Mouse (Mus musculus) forebrain, embryonic 11.5 days (tissue): ENCODE data around the gene Dus3l. TPM values are rescaled to one million over a fixed set of nuclear protein-coding genes. Genes with fewer than 3 reads are reported as not detected.
A peak's percentile ranks its signal among the peaks of the same experiment; 100 is the strongest.

ENCODE experiments used
- ATAC-seq: fragments of 200-750 bp; cut with Nextera tagmentation; replicated peaks from 2 replicates; pipeline ENCODE4 v1.8.0; 2017; ENCODE audit warnings: moderate TSS enrichment; ENCODE audit not compliant: low FRiP score
- DNase-seq: peaks from one replicate; pipeline ENCODE4 v3.0.0-alpha.2; 2017; ENCODE audit warnings: low spot score
- H3K27ac ChIP-seq: fragments of 300-500 bp; sonication (generic); 2 replicates; pipeline ENCODE4 v1.5.1; 2014; ENCODE audit warnings: low read depth, low read length
- H3K27me3 ChIP-seq: fragments of 300-500 bp; sonication (generic); 2 replicates; pipeline ENCODE4 v1.6.1; 2014; ENCODE audit warnings: mild to moderate bottlenecking, low read length, mixed read lengths; ENCODE audit not compliant: control insufficient read depth, insufficient read depth
- H3K36me3 ChIP-seq: fragments of 300-500 bp; sonication (generic); 2 replicates; pipeline ENCODE4 v1.6.1; 2014; ENCODE audit warnings: mild to moderate bottlenecking, low read length, moderate library complexity, mixed read lengths; ENCODE audit not compliant: control insufficient read depth, insufficient read depth
- H3K4me1 ChIP-seq: fragments of 300-500 bp; sonication (generic); replicated peaks from 2 replicates; pipeline ENCODE4 v1.6.1; 2014; ENCODE audit warnings: low read length, mixed read lengths; ENCODE audit not compliant: control insufficient read depth, insufficient read depth
- H3K4me2 ChIP-seq: fragments of 300-500 bp; sonication (generic); 2 replicates; pipeline ENCODE4 v1.6.1; 2014; ENCODE audit warnings: low read depth, mild to moderate bottlenecking, low read length, moderate library complexity, mixed read lengths; ENCODE audit not compliant: severe bottlenecking
- H3K4me3 ChIP-seq: fragments of 300-500 bp; sonication (generic); 2 replicates; pipeline ENCODE4 v1.5.1; 2014; ENCODE audit warnings: low read depth, low read length
- H3K9ac ChIP-seq: fragments of 300-500 bp; sonication (generic); 2 replicates; pipeline ENCODE4 v1.6.1; 2014; ENCODE audit warnings: low read length
- H3K9me3 ChIP-seq: fragments of 300-500 bp; sonication (generic); 2 replicates; pipeline ENCODE4 v1.6.1; 2016; ENCODE audit warnings: low read length, mixed read lengths; ENCODE audit not compliant: control insufficient read depth
- WGBS: fragments of 180-500 bp; shearing (Covaris S2); extraction: QIAGEN DNeasy Blood & Tissue Kit; methylation state at CpG from one replicate; pipeline ENCODE4 v1.1.7; 2014; 5-methylcytosine and 5-hydroxymethylcytosine counted together
- polyA plus RNA-seq: library from polyadenylated mRNA; unstranded; fragments of >200 nt; fragmentation: Nextera tagmentation; extraction: Ambion mirVana; gene quantifications from 2 replicates; pipeline ENCODE4 v1.2.1, GENCODE M21; 2014

Dus3l gene
- polyA plus RNA-seq, 1 experiment from 2014 or later, result 40.4 TPM

- Histone ChIP-seq H3K4me2 (peak overlapping the region; percentile 26), H3K27me3 (no peaks in the 10 kb centered on the region)
- 10% methylated on average over 24 of the region's 24 CpGs for WGBS
Measured at GRCm38 (mm10) chr17:56814316-56815056, 49.9 kb downstream of the Dus3l start.

GRCm38 (mm10) chr17:56815057-56815345, 50.4 kb downstream of the Dus3l start:
- peak overlapping the region; percentile 90 for H3K27ac ChIP-seq
- DNase-seq, result no peak
- WGBS, result 56% methylated on average over 3 of the region's 3 CpGs
- peaks cover 35% of the 10 kb centered on the region for H3K4me1 ChIP-seq
- H3K27me3 ChIP-seq, result no peaks in the 10 kb centered on the region
- H3K4me2 ChIP-seq, result peak overlapping the region; percentile 26
- H3K4me3 ChIP-seq, result no peak overlapping the region
- no peak for ATAC-seq
- H3K9me3 ChIP-seq, result no peaks in the 10 kb centered on the region
- H3K9ac ChIP-seq, result peak overlapping the region; percentile 9; the same call in 1 of the 2 replicates
- no peaks in the 10 kb centered on the region for H3K36me3 ChIP-seq

More at GRCm38 (mm10) chr17:56814316-56815056, 49.9 kb downstream of the Dus3l start:
- DNase-seq, result peak; percentile 94
- Histone ChIP-seq H3K36me3 (no peaks in the 10 kb centered on the region), H3K9me3 (no peaks in the 10 kb centered on the region), H3K9ac (0 out of 2 replicates have a peak overlapping the region, but pooled peaks have one; percentile 9), H3K4me1 (peaks cover 38% of the 10 kb centered on the region), H3K27ac (peak overlapping the region; percentile 90), H3K4me3 (no peak overlapping the region)
- peak; percentile 87 for ATAC-seq

GRCm38 (mm10) chr17:56818067-56818636, 53.6 kb downstream of the Dus3l start:
- Histone ChIP-seq H3K4me3 (no peak overlapping the region), H3K4me2 (no peak overlapping the region), H3K36me3 (no peaks in the 10 kb centered on the region), H3K9ac (no peak overlapping the region), H3K27me3 (no peaks in the 10 kb centered on the region), H3K4me1 (peaks cover 16% of the 10 kb centered on the region), H3K27ac (no peak overlapping the region), H3K9me3 (no peaks in the 10 kb centered on the region)
- DNase-seq, result no peak
- 30% methylated on average over 11 of the region's 11 CpGs for WGBS
- ATAC-seq, result no peak

GRCm38 (mm10) chr17:56819032-56819545, 54.5 kb downstream of the Dus3l start:
- no peak for ATAC-seq
- peaks cover 11% of the 10 kb centered on the region for H3K4me1 ChIP-seq
- H3K36me3 ChIP-seq, result no peaks in the 10 kb centered on the region
- WGBS, result 60% methylated on average over 6 of the region's 6 CpGs
- no peak for DNase-seq
- no peaks in the 10 kb centered on the region for H3K27me3 ChIP-seq
- H3K4me2 ChIP-seq, result no peak overlapping the region
- no peak overlapping the region for H3K4me3 ChIP-seq
- H3K9me3 ChIP-seq, result no peaks in the 10 kb centered on the region
- H3K27ac ChIP-seq, result no peak overlapping the region
- no peak overlapping the region for H3K9ac ChIP-seq

Other genes with a start within 250 kb of the Dus3l start
- 1.1 and 1.3 TPM in 2 replicates for gene Gm20219, start 210.4 kb upstream of the Dus3l start, polyA plus RNA-seq
- gene Safb2, start 180.2 kb upstream of the Dus3l start, polyA plus RNA-seq, result 74.7 and 75.0 TPM in 2 replicates
- gene Safb, start 179.9 kb upstream of the Dus3l start, polyA plus RNA-seq, result 145 and 154 TPM in 2 replicates
- 171 and 183 TPM in 2 replicates for gene 2410015M20Rik, start 155.0 kb upstream of the Dus3l start, polyA plus RNA-seq
- gene Rpl36, start 151.3 kb upstream of the Dus3l start, polyA plus RNA-seq, result 1,269 and 1,280 TPM in 2 replicates
- 66.6 and 68.8 TPM in 2 replicates for gene Lonp1, start 137.9 kb upstream of the Dus3l start, polyA plus RNA-seq
- 0.51 TPM in 2 replicates for gene Catsperd, start 136.6 kb upstream of the Dus3l start, polyA plus RNA-seq
- gene Ranbp3, start 91.5 kb upstream of the Dus3l start, polyA plus RNA-seq, result 132 and 139 TPM in 2 replicates
- gene Ndufa11, start 47.0 kb upstream of the Dus3l start, polyA plus RNA-seq, result 292 and 332 TPM in 2 replicates
- 14.1 and 21.4 TPM in 2 replicates for gene Vmac, start 46.7 kb upstream of the Dus3l start, polyA plus RNA-seq
- 5.0 and 5.5 TPM in 2 replicates for gene Nrtn, start 7.2 kb upstream of the Dus3l start, polyA plus RNA-seq
- 1.3 and 1.8 TPM in 2 replicates for gene Prr22, start 5.5 kb downstream of the Dus3l start, polyA plus RNA-seq
- 10.9 and 11.1 TPM in 2 replicates for gene Rfx2, start 66.3 kb downstream of the Dus3l start, polyA plus RNA-seq
- not detected in 2 replicates for gene Acsbg2, start 109.7 kb downstream of the Dus3l start, polyA plus RNA-seq
- gene 1700061G19Rik, start 110.7 kb downstream of the Dus3l start, polyA plus RNA-seq, result 0.53 and 0.57 TPM in 2 replicates
- 56.7 and 57.2 TPM in 2 replicates for gene Mllt1, start 170.7 kb downstream of the Dus3l start, polyA plus RNA-seq
- gene Acer1, start 217.4 kb downstream of the Dus3l start, polyA plus RNA-seq, result not detected in 2 replicates
- gene Clpp, start 225.5 kb downstream of the Dus3l start, polyA plus RNA-seq, result 151 and 166 TPM in 2 replicates
- 29.3 and 34.8 TPM in 2 replicates for gene Alkbh7, start 232.6 kb downstream of the Dus3l start, polyA plus RNA-seq
- 0.76 TPM in 1 of 2 replicates, not detected in the other for gene Pspn, start 235.3 kb downstream of the Dus3l start, polyA plus RNA-seq
- gene Gtf2f1, start 246.5 kb downstream of the Dus3l start, polyA plus RNA-seq, result 77.3 and 82.7 TPM in 2 replicates
- gene Gm17949, start 246.7 kb downstream of the Dus3l start, polyA plus RNA-seq, result 0.27 and 0.39 TPM in 2 replicates